Mouse (Mus musculus): ENCODE results near the gene Mfsd4b5.
A peak's percentile ranks its signal among the peaks of the same experiment; 100 is the strongest.
"Not testable (repeated sequence)": the region's sequence is repeated elsewhere in the genome, so short reads cannot be mapped to it uniquely, and the experiment has no call there.

Mfsd4b5 gene

DNA sequence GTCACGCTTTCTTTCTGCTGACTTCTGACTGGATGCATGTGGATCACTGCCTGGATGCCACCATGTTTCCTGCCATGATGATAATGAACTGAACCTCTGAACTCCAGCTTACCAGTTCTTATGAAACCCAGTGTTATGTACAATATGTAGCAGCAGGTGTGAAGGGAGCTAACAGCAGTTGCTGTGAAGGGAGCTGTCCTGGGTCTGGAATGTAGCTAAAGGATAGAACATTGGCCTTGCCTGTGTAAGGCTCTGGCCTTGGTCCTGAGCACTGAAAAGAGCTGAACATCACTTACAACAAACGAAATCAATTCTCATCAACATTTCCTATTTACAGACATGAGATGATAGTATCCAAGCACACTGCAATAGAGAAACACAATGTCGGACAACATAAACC lies 18.9 kb downstream of the Mfsd4b5 start:
- DNase-seq (ENCODE audit: low read depth in 2 of 2, low spot score in 2 of 2), result no peak

- DNase-seq (ENCODE audit: low read depth in 2 of 2, low spot score in 2 of 2), result no peak
Observed at GRCm38 (mm10) chr10:39961906-39962305, 24.5 kb downstream of the Mfsd4b5 start.

DNA sequence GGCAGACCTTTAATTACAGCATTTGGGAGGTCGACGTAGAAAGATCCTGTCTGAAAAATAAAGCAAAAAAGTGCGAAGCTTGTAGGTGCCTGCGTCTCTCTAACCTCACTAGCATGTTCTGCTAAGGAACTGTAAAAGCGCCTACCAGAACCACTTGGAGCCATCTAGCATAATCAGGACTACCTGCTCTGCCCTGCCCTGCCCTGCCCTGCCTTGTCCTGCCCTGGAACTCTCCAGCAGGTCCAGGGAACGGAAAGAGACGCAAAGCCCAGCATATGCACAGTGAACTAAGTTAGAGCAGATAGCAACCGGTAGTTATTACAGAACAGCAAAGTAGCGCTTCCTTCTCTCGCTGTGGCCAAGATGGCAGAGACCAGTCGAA lies 26.0 kb downstream of the Mfsd4b5 start:
- DNase-seq (ENCODE audit: low read depth in 2 of 2, low spot score in 2 of 2), result no peak

- peak; percentile 87 to 94 for DNase-seq (ENCODE audit: low read depth in 2 of 2, low spot score in 2 of 2)
Observed at GRCm38 (mm10) chr10:39959761-39960440, 26.5 kb downstream of the Mfsd4b5 start, which contains the start of gene Mfsd4b3. Mfsd4b3 (minus strand) TSS chr10:39960153.

GRCm38 (mm10) chr10:39958266-39958665 lies 28.2 kb downstream of the Mfsd4b5 start:
- no peak for DNase-seq (ENCODE audit: low read depth in 2 of 2, low spot score in 2 of 2)

DNA sequence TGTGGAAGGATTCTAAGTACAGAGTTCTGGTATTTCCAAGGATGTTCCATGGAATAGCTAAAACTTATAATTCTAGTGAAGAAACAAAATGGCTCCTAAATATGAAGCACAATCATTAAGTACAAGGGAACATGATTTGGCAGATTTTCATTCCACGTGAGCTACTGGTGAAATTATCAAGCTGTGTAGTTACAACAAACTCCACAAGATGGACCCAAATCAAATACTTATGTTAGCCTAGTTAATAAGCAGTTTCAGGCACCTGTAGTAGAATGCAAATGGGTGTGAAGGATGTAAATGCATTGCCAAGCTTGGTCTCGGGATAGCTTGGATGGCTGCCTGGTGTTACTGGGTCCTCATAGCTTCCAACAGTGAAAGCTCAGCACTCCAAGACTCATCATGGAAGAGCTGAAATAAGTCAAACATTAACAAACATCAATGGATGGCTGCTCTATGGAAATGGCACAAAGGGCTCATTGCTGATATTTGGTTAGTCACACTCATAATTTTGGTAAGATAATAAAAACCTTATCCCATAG lies 30.0 kb downstream of the Mfsd4b5 start:
- DNase-seq (ENCODE audit: low read depth in 2 of 2, low spot score in 2 of 2), result no peak

GRCm38 (mm10) chr10:39955163-39955562 lies 31.3 kb downstream of the Mfsd4b5 start:
- no peak for DNase-seq (ENCODE audit: low read depth in 2 of 2, low spot score in 2 of 2)

DNA sequence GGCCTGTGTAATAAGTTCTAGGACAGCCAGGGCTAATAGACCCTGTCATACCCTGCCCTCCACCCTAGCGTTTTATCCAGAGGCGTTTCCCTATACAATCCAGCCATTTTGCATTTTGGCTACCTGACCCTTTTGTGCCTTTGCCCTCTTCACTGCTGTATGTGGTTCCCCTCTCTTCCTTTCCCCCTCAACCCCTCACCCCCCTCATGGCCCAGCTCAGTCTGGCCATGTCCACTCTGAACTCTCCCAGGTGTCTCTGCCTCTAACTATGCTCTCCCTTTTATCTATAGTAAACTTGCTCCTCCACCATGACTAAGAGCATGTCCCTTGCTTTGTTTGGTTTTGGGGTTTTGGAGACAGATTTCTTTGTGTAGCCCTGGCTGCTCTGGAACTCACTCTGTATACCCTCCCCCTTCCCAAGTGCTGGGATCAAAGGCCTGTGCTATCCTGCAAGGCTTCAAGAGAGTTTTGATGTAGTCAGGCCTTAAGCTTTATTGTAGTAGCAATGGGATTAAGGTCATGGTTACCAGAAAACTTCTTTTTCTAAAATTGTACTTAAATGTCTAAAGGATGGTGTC lies 37.0 kb downstream of the Mfsd4b5 start:
- DNase-seq (ENCODE audit: low read depth in 2 of 2, low spot score in 2 of 2), result no peak

GRCm38 (mm10) chr10:39947195-39947594 lies 39.3 kb downstream of the Mfsd4b5 start:
- not testable (repeated sequence) for DNase-seq (ENCODE audit: low read depth in 2 of 2, low spot score in 2 of 2)

DNA sequence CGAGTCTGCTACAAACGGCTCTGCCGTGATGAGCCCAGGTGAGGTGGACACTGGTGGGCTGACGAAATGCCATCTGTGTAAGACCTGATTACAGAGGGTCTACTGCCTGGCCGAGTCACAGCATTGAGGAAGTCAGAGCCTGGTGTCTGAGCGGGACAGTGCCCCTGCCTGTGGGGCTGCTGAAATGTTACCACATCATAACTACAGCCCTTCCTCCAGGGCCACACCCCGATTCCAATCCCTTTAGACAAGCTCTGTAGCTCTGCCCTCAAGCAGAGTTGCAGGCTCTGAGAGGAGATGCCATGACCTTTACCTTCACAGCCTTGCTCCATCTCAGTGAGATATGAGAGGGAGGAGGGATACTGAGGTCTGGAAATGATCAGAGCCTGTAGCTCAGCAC lies 49.9 kb downstream of the Mfsd4b5 start:
- DNase-seq (ENCODE audit: low read depth in 2 of 2, low spot score in 2 of 2), result no peak

DNA sequence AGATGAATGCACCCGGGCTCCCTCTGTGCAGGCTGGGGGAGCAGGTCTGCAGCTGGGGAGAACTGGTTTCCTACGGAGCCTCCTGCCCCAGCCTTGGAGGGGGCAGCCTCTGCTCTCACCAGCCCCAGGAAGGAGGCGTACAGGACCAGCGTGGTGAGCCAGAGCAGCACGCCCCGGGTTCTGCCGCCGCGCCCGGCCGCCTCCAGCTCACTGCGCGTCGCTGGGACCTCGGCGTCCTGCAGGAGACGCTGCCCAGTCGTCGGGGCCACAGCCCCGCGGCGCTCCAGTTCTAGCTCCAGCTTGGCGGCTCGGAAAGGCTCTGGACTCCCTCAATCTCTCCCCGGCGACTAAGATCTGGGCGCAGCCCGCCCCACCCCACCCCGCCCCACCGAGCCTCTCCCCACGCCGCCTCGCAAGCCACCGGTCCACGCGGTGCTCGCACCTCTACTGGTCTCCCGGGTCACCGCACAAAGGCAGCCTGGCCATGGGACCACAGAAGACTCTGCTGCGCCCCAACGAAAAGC lies 59.8 kb downstream of the Mfsd4b5 start, which contains the start of gene Mfsd4b2:
TSS of gene Mfsd4b2 (minus strand) at position 308 of the 524 bp plus-strand sequence.
- no peak for DNase-seq (ENCODE audit: low read depth in 2 of 2, low spot score in 2 of 2)

- DNase-seq (ENCODE audit: low read depth in 2 of 2, low spot score in 2 of 2), result not testable (repeated sequence)
Observed at GRCm38 (mm10) chr10:39924556-39924955, 61.9 kb downstream of the Mfsd4b5 start.

DNA sequence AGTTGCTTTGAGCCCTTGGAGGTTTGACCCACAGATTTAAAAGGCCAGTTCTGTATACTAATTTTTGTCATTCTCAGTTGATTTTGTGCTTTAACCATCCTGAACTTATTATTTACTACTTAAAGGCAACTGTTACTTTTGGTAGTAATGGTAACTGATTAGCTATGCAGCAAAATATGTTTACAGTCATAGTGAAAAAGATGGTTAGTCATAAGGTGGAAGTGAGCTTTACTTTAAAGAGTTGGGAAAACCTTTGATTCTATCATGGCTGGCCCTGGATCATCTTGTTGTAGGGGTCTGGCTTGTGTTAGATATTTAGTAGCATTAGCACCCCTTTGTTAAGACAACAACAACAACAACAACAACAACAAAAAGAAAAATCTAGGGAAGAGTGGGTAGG lies 73.8 kb downstream of the Mfsd4b5 start:
- DNase-seq (ENCODE audit: low read depth in 2 of 2, low spot score in 2 of 2), result no peak

DNA sequence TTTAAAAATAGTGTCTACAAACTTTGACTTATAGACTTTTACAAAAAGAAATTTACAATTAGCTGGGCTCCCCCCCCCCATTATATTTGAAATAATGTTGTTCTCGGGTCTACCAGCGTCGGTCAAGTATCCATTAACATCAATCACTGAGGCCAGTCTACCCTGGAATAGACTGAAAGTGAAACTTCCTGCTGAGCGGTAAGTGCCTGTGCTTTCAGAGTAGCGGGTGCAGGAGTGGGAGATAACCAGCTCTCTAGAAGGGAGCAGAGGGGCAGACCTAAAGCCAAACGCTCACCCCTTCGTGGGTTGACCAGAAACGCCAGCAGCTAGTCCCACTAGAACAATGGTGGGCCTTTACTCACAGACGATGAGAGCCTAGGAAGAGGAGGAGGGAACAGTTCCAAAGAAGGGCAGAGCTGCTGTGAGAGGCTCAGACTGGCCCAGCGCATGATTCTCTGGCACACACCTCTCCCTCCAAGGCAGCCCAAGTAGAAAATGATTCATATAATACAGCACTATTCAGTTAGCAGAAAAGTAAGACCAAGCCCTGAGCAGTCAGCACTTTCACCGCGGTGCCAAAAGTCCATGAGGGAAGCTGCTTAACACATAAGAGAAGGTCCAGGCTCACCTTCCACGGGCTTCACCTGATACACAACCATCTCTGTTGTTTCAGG lies 77.5 kb downstream of the Mfsd4b5 start:
- no peak for DNase-seq (ENCODE audit: low read depth in 2 of 2, low spot score in 2 of 2)
